Comparison of ENCODE assay signal across 14 mouse cellular contexts in the genomic region with DNA sequence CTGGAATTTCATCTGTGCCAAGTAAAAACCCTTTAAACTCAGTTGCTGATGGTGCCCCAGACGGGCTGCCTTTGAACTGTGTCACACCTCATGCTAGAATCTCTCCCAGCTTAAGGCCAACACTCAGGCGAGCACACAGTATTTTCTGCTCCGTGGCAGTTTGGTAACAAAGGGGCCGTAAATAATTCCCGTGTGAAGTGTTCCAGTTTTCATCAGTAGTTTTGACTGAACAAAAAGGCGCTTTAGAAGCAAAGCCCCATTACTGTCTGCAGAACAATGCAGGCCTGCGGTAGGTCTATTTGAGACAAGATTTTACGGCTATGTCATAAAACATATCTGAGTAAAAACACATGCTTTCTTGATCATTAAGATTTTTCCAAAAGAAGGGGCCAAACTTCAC.
DNase-seq lines count a peak whose midpoint lies in the region; ATAC-seq and TF ChIP-seq lines count a peak whose summit lies in the region.
"Had no signal": no experiment of that assay in that cellular context is flagged by ENCODE, and none has a peak within 500 bp of the region (broad histone marks: within the 10 kb centered on the region; RNA-seq: fewer than 3 reads in every experiment).

No protein-coding gene starts in this region.

- peaks cover 16% of the 10 kb centered on the region for H3K4me1 ChIP-seq in forebrain, embryonic 10.5 days
- H3K4me1 ChIP-seq in forebrain, embryonic 15.5 days: peaks cover 9% of the 10 kb centered on the region
- no peaks in the 10 kb centered on the region; the same call in none of the 2 replicates for H3K4me1 ChIP-seq in lung, embryonic 14.5 days (ENCODE audit: insufficient read depth)
- no peaks in the 10 kb centered on the region for H3K4me1 ChIP-seq in lung, adult 2 months (ENCODE audit: control insufficient read depth, insufficient read depth, low read length)

- no peak for TF ChIP-seq POLR2A in lung, adult 2 months (IDR thresholded peaks at IDR 0.05; ENCODE audit: borderline replicate concordance, extremely low read depth, low read depth, low read length)

- WGBS in forebrain, embryonic 10.5 days: 59% methylated on average over 8 of the region's 8 CpGs
- WGBS in forebrain, embryonic 15.5 days: 11% methylated on average over 8 of the region's 8 CpGs
- 34% methylated on average over 8 of the region's 8 CpGs for WGBS in lung, embryonic 14.5 days
- 50% methylated on average over 8 of the region's 8 CpGs for WGBS in lung, adult 2 months

- DNase-seq in forebrain, embryonic 10.5 days (ENCODE audit: extremely low spot score, low spot score): no peak
- DNase-seq in lung, embryonic 14.5 days: peak; percentile 21
- DNase-seq in lung, adult 2 months: no peak
- DNase-seq in forelimb bud, embryonic 11.5 days (ENCODE audit: low read depth, low spot score): peak; percentile 73
- DNase-seq in retina, postnatal 1 day: peak; percentile 93
- DNase-seq in lung, postnatal 4 days: no peak
- no peak for DNase-seq in ovary, postnatal 14 days (ENCODE audit: low spot score)
- DNase-seq: cerebellum, adult 2 months; kidney, postnatal 25 days; lung, adult 18-20 months; right cerebral cortex, postnatal 25 days had no signal

- no peaks in the 10 kb centered on the region for H3K9me3 ChIP-seq in forebrain, embryonic 10.5 days
- no peaks in the 10 kb centered on the region for H3K9me3 ChIP-seq in forebrain, embryonic 15.5 days
- no peaks in the 10 kb centered on the region for H3K9me3 ChIP-seq in lung, embryonic 14.5 days (ENCODE audit: low read depth, low read length)
- H3K9me3 ChIP-seq: hindbrain, embryonic 15.5 days had no signal

- no peaks in the 10 kb centered on the region for H3K36me3 ChIP-seq in forebrain, embryonic 10.5 days (replicated peaks)
- no peaks in the 10 kb centered on the region for H3K36me3 ChIP-seq in forebrain, embryonic 15.5 days
- H3K36me3 ChIP-seq in lung, embryonic 14.5 days (ENCODE audit: insufficient read depth): no peaks in the 10 kb centered on the region
- H3K36me3 ChIP-seq: hindbrain, embryonic 15.5 days had no signal

- no peak overlapping the region for H3K4me3 ChIP-seq in forebrain, embryonic 10.5 days
- H3K4me3 ChIP-seq in forebrain, embryonic 15.5 days: no peak overlapping the region
- no peak overlapping the region for H3K4me3 ChIP-seq in lung, embryonic 14.5 days (ENCODE audit: low read depth, low read length)
- H3K4me3 ChIP-seq in lung, adult 2 months (replicated peaks; ENCODE audit: extremely low read depth, low read depth, low read length): no peak overlapping the region
- H3K4me3 ChIP-seq: hindbrain, embryonic 15.5 days had no signal

- ATAC-seq in forebrain, embryonic 15.5 days (replicated peaks): no peak; the same call in 1 of the 2 replicates
- no peak for ATAC-seq in lung, embryonic 14.5 days (ENCODE audit: insufficient read depth)
- ATAC-seq: Patski had no signal

- H3K9ac ChIP-seq in forebrain, embryonic 15.5 days (replicated peaks): no peak overlapping the region
- H3K9ac ChIP-seq in lung, embryonic 14.5 days: no peak overlapping the region
- H3K9ac ChIP-seq: hindbrain, embryonic 15.5 days had no signal

- TF ChIP-seq CTCF in lung, embryonic 14.5 days (IDR thresholded peaks at IDR 0.05; ENCODE audit: low read depth): no peak
- TF ChIP-seq CTCF in lung, adult 2 months (IDR thresholded peaks at IDR 0.05; ENCODE audit: insufficient read depth, low read length): no peak

- H3K27me3 ChIP-seq in forebrain, embryonic 10.5 days (ENCODE audit: poor library complexity, severe bottlenecking): no peaks in the 10 kb centered on the region
- no peaks in the 10 kb centered on the region for H3K27me3 ChIP-seq in forebrain, embryonic 15.5 days
- no peaks in the 10 kb centered on the region for H3K27me3 ChIP-seq in lung, embryonic 14.5 days (ENCODE audit: insufficient read depth, low read length)
- H3K27me3 ChIP-seq: hindbrain, embryonic 15.5 days; Patski had no signal

- H3K4me2 ChIP-seq in forebrain, embryonic 15.5 days (replicated peaks): no peak overlapping the region
- H3K4me2 ChIP-seq in lung, embryonic 14.5 days: no peak overlapping the region
- H3K4me2 ChIP-seq: hindbrain, embryonic 15.5 days had no signal

- peak overlapping the region; percentile 9; the same call in 1 of the 2 replicates for H3K27ac ChIP-seq in forebrain, embryonic 10.5 days
- no peak overlapping the region for H3K27ac ChIP-seq in forebrain, embryonic 15.5 days (replicated peaks)
- no peak overlapping the region for H3K27ac ChIP-seq in lung, embryonic 14.5 days (ENCODE audit: low read depth)
- H3K27ac ChIP-seq: hindbrain, embryonic 15.5 days had no signal

Comparison
In these comparisons a context has a peak if more than half of its experiments do, and no peak if none do; other contexts are left out.
1. DNase-seq: peak in lung, embryonic 14.5 days (single experiment), forelimb bud, embryonic 11.5 days (single experiment) and retina, postnatal 1 day (single experiment); none in forebrain, embryonic 10.5 days (single experiment), lung, adult 2 months (single experiment), lung, postnatal 4 days (0 of 2) and ovary, postnatal 14 days (single experiment).